Mouse (Mus musculus) liver, embryonic 11.5 days (tissue): Measurements from ENCODE around the gene Ulk1. TPM values are rescaled to one million over a fixed set of nuclear protein-coding genes. Genes with fewer than 3 reads are reported as not detected.
"Not testable (repeated sequence)": the region's sequence is repeated elsewhere in the genome, so short reads cannot be mapped to it uniquely, and the experiment has no call there.

Experiments used
- ATAC-seq: fragments of 200-750 bp; cut with Nextera tagmentation; replicated peaks from 2 replicates; pipeline ENCODE4 v1.8.0; 2017; ENCODE audit warnings: moderate number of reproducible peaks, mild to moderate bottlenecking, moderate TSS enrichment, moderate library complexity; ENCODE audit not compliant: low FRiP score
- DNase-seq: peaks from one replicate; pipeline ENCODE4 v3.0.0-alpha.2; 2017; ENCODE audit warnings: low spot score
- H3K27ac ChIP-seq: fragments of 300-500 bp; sonication (generic); 2 replicates; pipeline ENCODE4 v1.5.1; 2014; ENCODE audit warnings: mild to moderate bottlenecking, low read depth, low read length, control low read depth
- H3K27me3 ChIP-seq: fragments of 300-500 bp; sonication (generic); replicated peaks from 2 replicates; pipeline ENCODE4 v1.6.1; 2014; ENCODE audit warnings: low read length, mixed read lengths; ENCODE audit not compliant: control insufficient read depth, insufficient read depth
- H3K36me3 ChIP-seq: fragments of 300-500 bp; sonication (generic); 2 replicates; pipeline ENCODE4 v1.6.1; 2014; ENCODE audit warnings: mild to moderate bottlenecking, low read length, moderate library complexity, mixed read lengths; ENCODE audit not compliant: control insufficient read depth, insufficient read depth
- H3K4me1 ChIP-seq: fragments of 300-500 bp; sonication (generic); replicated peaks from 2 replicates; pipeline ENCODE4 v1.6.1; 2014; ENCODE audit warnings: low read length, mixed read lengths; ENCODE audit not compliant: control insufficient read depth, insufficient read depth
- H3K4me2 ChIP-seq: fragments of 300-500 bp; sonication (generic); 2 replicates; pipeline ENCODE4 v1.6.1; 2014; ENCODE audit warnings: mild to moderate bottlenecking, control low read depth, moderate library complexity
- H3K4me3 ChIP-seq: fragments of 300-500 bp; sonication (generic); 2 replicates; pipeline ENCODE4 v1.5.1; 2014; ENCODE audit warnings: low read depth, low read length, control low read depth
- H3K9ac ChIP-seq: fragments of 300-500 bp; sonication (generic); 2 replicates; pipeline ENCODE4 v1.6.1; 2014; ENCODE audit warnings: low read depth, low read length, control low read depth
- H3K9me3 ChIP-seq: fragments of 300-500 bp; sonication (generic); 2 replicates; pipeline ENCODE4 v1.6.1; 2016; ENCODE audit warnings: low read length, inconsistent platforms, mixed read lengths; ENCODE audit not compliant: control insufficient read depth
- WGBS: fragments of 180-500 bp; shearing (Covaris S2); extraction: QIAGEN DNeasy Blood & Tissue Kit; methylation state at CpG from one replicate; pipeline ENCODE4 v1.1.7; 2014; 5-methylcytosine and 5-hydroxymethylcytosine counted together
- polyA plus RNA-seq: library from polyadenylated mRNA; unstranded; fragments of >200 nt; fragmentation: Nextera tagmentation; extraction: Ambion mirVana; gene quantifications from 2 replicates; pipeline ENCODE4 v1.2.1, GENCODE M21; 2014

The Ulk1 gene
- polyA plus RNA-seq, 1 experiment from 2014 or later, result 15.7 TPM

- Histone ChIP-seq H3K27me3 (no peaks in the 10 kb centered on the region), H3K9me3 (no peaks in the 10 kb centered on the region), H3K36me3 (peaks cover 12% of the 10 kb centered on the region), H3K27ac (peak overlapping the region; percentile 88), H3K9ac (peak overlapping the region; percentile 91), H3K4me3 (peak overlapping the region; percentile 87), H3K4me1 (peaks cover 37% of the 10 kb centered on the region), H3K4me2 (peak overlapping the region; percentile 79)
- ATAC-seq (peak; percentile 16), DNase-seq (no peak)
- 4% methylated on average over 28 of the region's 28 CpGs for WGBS
Measured at GRCm38 (mm10) chr5:110839038-110839677, 29.3 kb upstream of the Ulk1 start.

GRCm38 (mm10) chr5:110838016-110838415 is 28.1 kb upstream of the Ulk1 start:
- peak overlapping the region; percentile 87; the same call in 1 of the 2 replicates for H3K4me3 ChIP-seq
- H3K9ac ChIP-seq, ATAC-seq, DNase-seq, H3K9me3 ChIP-seq, H3K27me3 ChIP-seq: not testable (repeated sequence)
- peaks cover 37% of the 10 kb centered on the region for H3K4me1 ChIP-seq
- H3K27ac ChIP-seq, result peak overlapping the region; percentile 88
- H3K36me3 ChIP-seq, result peaks cover 10% of the 10 kb centered on the region
- peak overlapping the region; percentile 79 for H3K4me2 ChIP-seq
- WGBS, result 47% methylated on average over 5 of the region's 5 CpGs

GRCm38 (mm10) chr5:110835959-110836358 is 26.1 kb upstream of the Ulk1 start:
- Histone ChIP-seq H3K4me2 (peak overlapping the region; percentile 52), H3K9me3 (no peaks in the 10 kb centered on the region), H3K4me1 (peaks cover 27% of the 10 kb centered on the region), H3K36me3 (peaks cover 4% of the 10 kb centered on the region; the same call in 1 of the 2 replicates), H3K27ac (peak overlapping the region; percentile 88), H3K9ac (peak overlapping the region; percentile 43), H3K27me3 (no peaks in the 10 kb centered on the region), H3K4me3 (peak overlapping the region; percentile 11; the same call in 1 of the 2 replicates)
- DNase-seq, result peak; percentile 70
- WGBS, result 3% methylated on average over 3 of the region's 3 CpGs
- peak; percentile 82 for ATAC-seq

GRCm38 (mm10) chr5:110831036-110831720 is 21.3 kb upstream of the Ulk1 start:
- 92% methylated on average over 5 of the region's 5 CpGs for WGBS
- Histone ChIP-seq H3K36me3 (peaks cover 4% of the 10 kb centered on the region; the same call in 1 of the 2 replicates), H3K9ac (no peak overlapping the region), H3K4me2 (no peak overlapping the region), H3K4me3 (no peak overlapping the region), H3K27ac (no peak overlapping the region), H3K9me3 (no peaks in the 10 kb centered on the region), H3K4me1 (peaks cover 11% of the 10 kb centered on the region; the same call in 1 of the 2 replicates), H3K27me3 (no peaks in the 10 kb centered on the region)
- no peak for ATAC-seq
- no peak for DNase-seq

GRCm38 (mm10) chr5:110827576-110827975 is 17.7 kb upstream of the Ulk1 start:
- no peak overlapping the region for H3K4me2 ChIP-seq
- no peak overlapping the region for H3K27ac ChIP-seq
- ATAC-seq, result no peak
- H3K9ac ChIP-seq, result no peak overlapping the region
- no peak for DNase-seq
- no peaks in the 10 kb centered on the region for H3K4me1 ChIP-seq
- H3K9me3 ChIP-seq, result no peaks in the 10 kb centered on the region
- 85% methylated on average over 5 of the region's 5 CpGs for WGBS
- no peak overlapping the region for H3K4me3 ChIP-seq
- H3K27me3 ChIP-seq, result no peaks in the 10 kb centered on the region
- no peaks in the 10 kb centered on the region; the same call in 1 of the 2 replicates for H3K36me3 ChIP-seq

GRCm38 (mm10) chr5:110826781-110827495 is 17.0 kb upstream of the Ulk1 start:
- 80% methylated on average over 8 of the region's 8 CpGs for WGBS
- H3K4me3 ChIP-seq, result no peak overlapping the region
- DNase-seq (no peak), ATAC-seq (no peak)
- H3K27ac ChIP-seq, result no peak overlapping the region
- H3K4me2 ChIP-seq, result no peak overlapping the region
- H3K9me3 ChIP-seq, result no peaks in the 10 kb centered on the region
- no peak overlapping the region for H3K9ac ChIP-seq
- no peaks in the 10 kb centered on the region; the same call in 1 of the 2 replicates for H3K36me3 ChIP-seq
- H3K4me1 ChIP-seq, result no peaks in the 10 kb centered on the region
- no peaks in the 10 kb centered on the region for H3K27me3 ChIP-seq

- no peak overlapping the region for H3K4me3 ChIP-seq
- DNase-seq, result no peak
- H3K4me2 ChIP-seq, result no peak overlapping the region
- 80% methylated on average over 4 of the region's 4 CpGs for WGBS
- no peaks in the 10 kb centered on the region for H3K4me1 ChIP-seq
- H3K9ac ChIP-seq, result no peak overlapping the region
- no peak overlapping the region for H3K27ac ChIP-seq
- no peaks in the 10 kb centered on the region for H3K36me3 ChIP-seq
- ATAC-seq, result no peak
- no peaks in the 10 kb centered on the region for H3K9me3 ChIP-seq
- no peaks in the 10 kb centered on the region for H3K27me3 ChIP-seq
Measured at GRCm38 (mm10) chr5:110824421-110824820, 14.5 kb upstream of the Ulk1 start.

- WGBS, result 2% methylated on average over 27 of the region's 27 CpGs
Measured at GRCm38 (mm10) chr5:110808821-110809666, 853 bp downstream of the Ulk1 start.

More at GRCm38 (mm10) chr5:110808821-110809666, 853 bp downstream of the Ulk1 start:
- Histone ChIP-seq H3K4me3 (peak overlapping the region; percentile 93), H3K4me2 (peak overlapping the region; percentile 99), H3K9ac (peak overlapping the region; percentile 92), H3K27ac (peak overlapping the region; percentile 77), H3K4me1 (peaks cover 39% of the 10 kb centered on the region), H3K27me3 (no peaks in the 10 kb centered on the region), H3K36me3 (no peaks in the 10 kb centered on the region; the same call in 1 of the 2 replicates), H3K9me3 (no peaks in the 10 kb centered on the region)
- DNase-seq (peak; percentile 67), ATAC-seq (no peak)
